Mouse (Mus musculus) left cerebral cortex, postnatal 25 days (tissue): ENCODE results near the gene Ppp4c. TPM values are rescaled to one million over a fixed set of nuclear protein-coding genes. Genes with fewer than 3 reads are reported as not detected.
A peak's percentile ranks its signal among the peaks of the same experiment; 100 is the strongest.
"Not testable (repeated sequence)": the region's sequence is repeated elsewhere in the genome, so short reads cannot be mapped to it uniquely, and the experiment has no call there.

Experiments used
- DNase-seq, 2 experiments: peaks; one replicate each; pipeline ENCODE4 v3.0.0; 2022; ENCODE audit warnings: low spot score in 2 of 2, mixed read lengths in 1 of 2
- intact Hi-C: fragments of 180-260 bp; cut with DNase I; formaldehyde crosslinking; loops from one replicate; pipeline ENCODE4 v1.15.1; 2025
- total RNA-seq, 2 experiments: library from RNA; stranded (reverse); gene quantifications; 2 replicates each; pipeline ENCODE4 v1.2.3; 2021

The Ppp4c gene
- total RNA-seq, 2 experiments from 2014 or later = 48.1 to 51.3 TPM

GRCm38 (mm10) chr7:126786142-126786541, 6.2 kb downstream of the Ppp4c start:
- intact Hi-C loops = no loop called here
- no peak for DNase-seq

GRCm38 (mm10) chr7:126785056-126785455, 7.2 kb downstream of the Ppp4c start:
- intact Hi-C loops = no loop called here
- DNase-seq = no peak

- intact Hi-C loops = no loop called here
- DNase-seq = no peak
Observed at GRCm38 (mm10) chr7:126784469-126784868, 7.8 kb downstream of the Ppp4c start.

DNA sequence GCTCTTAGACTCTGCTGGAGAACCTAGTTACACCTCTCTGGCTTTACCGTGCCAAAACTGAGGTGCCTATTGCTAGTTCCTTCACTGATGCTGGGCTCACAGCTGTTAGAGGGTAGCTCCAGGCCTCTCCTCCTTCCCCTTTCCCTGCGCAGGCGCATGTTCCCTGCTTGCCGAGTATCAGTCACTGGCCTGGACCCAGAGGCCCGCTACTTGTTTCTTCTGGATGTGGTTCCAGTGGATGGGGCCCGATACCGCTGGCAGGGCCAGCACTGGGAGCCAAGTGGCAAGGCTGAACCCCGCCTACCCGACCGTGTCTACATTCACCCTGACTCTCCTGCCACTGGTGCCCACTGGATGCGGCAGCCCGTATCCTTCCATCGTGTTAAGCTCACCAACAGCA, 9.6 kb downstream of the Ppp4c start:
- intact Hi-C loops = no loop called here
- no peak for DNase-seq

DNA sequence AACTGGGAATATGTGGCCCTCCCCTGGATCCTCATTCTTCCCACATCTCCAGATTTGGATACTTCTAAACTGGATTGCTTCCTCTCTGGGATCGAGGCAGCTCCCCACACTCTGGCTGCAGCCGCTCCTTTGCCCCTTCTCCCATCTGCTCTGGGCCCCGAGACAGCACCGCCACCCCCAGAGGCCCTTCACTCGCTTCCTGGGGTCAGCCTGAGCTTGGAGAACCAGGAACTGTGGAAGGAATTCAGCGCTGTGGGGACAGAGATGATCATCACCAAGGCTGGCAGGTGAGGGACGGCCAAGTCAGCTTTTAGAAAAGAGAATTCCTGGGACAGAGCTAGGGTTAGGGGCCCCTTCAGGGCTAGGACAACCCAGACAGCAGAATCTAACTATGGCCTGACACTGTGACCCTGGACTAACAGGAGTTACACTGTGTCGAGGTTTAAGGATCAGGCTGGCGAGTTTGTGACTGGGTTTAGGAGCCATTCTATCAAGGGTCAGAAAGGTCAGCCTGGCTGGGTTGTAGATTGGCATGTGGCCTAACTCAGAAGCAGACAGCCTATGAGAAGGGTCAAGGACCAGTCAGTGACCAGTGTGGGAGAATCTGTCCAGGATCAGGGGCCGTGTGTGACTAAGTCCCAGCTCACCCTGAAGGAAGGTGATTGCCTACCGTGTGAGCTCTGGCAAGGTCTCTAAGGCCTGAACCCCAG, 10.5 kb downstream of the Ppp4c start:
- no peak for DNase-seq
- intact Hi-C loops = no loop called here

DNA sequence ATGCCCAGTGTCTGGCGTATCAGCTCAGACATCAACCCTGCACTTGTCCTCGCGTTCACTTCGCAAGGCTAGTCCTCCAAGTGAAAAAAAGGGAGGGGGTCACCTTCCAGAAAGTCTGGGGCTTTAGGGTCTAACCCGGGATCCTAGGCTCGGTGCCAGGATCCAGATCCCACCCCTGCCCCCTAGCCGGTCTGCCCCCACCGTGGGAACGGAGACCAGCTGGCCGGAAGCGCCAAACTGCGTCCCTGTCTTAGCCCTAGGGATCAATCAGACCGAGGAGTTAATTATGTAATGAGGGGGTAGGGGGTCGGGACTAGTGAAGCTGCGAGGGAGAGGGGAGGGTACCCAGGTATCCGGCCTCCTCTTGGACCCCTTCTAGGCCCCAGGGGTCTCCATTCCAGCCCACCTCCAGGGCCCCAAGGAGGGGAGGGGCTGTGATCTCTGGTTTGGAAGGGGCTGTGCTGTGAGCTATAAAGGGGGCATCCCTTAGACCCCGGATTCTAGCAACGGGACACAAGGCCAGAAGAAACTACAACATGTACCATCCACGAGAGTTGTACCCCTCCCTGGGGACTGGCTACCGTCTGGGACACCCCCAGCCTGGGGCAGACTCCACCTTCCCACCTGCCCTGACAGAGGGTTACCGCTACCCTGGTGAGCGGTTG, 11.2 kb downstream of the Ppp4c start, which contains the start of gene Tbx6:
Gene Tbx6 (plus strand): TSS at position 513 of the 665 bp plus-strand sequence.
- no peak for DNase-seq
- intact Hi-C loops = no loop called here

GRCm38 (mm10) chr7:126779983-126780970, 12.0 kb downstream of the Ppp4c start:
- intact Hi-C loops = loop anchor here (5.0 to 10.0 kb wide), 2 partner anchors 78 to 215 kb away; partner anchors contain the start of gene Eif3c
- peak; percentile 86 to 90 for DNase-seq

DNA sequence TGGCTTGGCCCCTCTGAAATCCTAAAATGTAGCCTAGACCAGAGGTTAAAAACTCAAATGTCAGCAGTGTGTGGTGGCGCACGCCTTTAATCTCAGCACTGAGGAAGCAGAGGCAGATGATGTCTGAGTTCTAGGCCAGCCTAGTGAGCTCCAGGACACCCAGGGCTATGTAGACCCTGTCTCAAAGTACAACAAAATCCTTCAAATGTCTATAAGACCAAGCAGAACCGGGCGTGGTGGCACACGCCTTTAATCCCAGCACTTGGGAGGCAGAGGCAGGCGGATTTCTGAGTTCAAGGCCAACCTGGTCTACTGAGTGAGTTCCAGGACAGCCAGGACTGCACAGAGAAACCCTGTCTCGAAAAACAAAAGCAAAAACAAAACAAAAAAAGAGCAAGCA, 13.2 kb downstream of the Ppp4c start:
- not testable (repeated sequence) for DNase-seq
- intact Hi-C loops = loop anchor here (5.0 to 10.0 kb wide), 2 partner anchors 77 to 214 kb away; partner anchors contain the start of gene Eif3c

- intact Hi-C loops = loop anchor here (5.0 to 10.0 kb wide), 2 partner anchors 76 to 213 kb away; partner anchors contain the start of gene Eif3c
Observed at GRCm38 (mm10) chr7:126778147-126778546, 14.1 kb downstream of the Ppp4c start.

DNA sequence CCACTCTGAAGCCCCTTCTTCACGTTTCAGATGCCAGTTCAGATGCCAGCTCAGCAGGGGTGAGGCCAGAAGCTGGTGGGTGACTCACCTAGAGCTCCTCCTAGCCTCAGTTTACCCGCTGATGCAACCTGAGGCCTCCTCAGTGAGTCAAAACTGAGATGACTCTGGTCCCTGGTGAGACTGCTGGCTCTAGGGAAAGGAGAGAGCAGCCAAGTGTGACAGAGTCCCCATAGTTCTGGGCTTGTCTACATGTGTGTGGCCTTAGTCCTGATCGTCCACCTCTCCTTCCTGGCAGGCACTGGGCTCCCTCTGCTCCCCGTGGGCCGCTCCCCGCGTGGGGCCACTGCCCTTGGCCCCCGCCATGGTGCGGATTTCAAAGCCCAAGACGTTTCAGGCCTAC, 14.8 kb downstream of the Ppp4c start:
- intact Hi-C loops = loop anchor here (2.0 to 10.0 kb wide), 4 partner anchors 15 to 213 kb away; partner anchors contain the start of gene Eif3c
- DNase-seq = no peak

More at GRCm38 (mm10) chr7:126778147-126778546, 14.1 kb downstream of the Ppp4c start:
- DNase-seq = no peak

- intact Hi-C loops = loop anchor here (2.0 to 10.0 kb wide), 4 partner anchors 14 to 212 kb away; partner anchors contain the start of gene Eif3c
- peak; percentile 95 to 97 for DNase-seq
Observed at GRCm38 (mm10) chr7:126776598-126777057, 15.7 kb downstream of the Ppp4c start, which contains the start of gene Ypel3. Ypel3 (plus strand) TSS chr7:126776955.

GRCm38 (mm10) chr7:126775978-126776234, 16.4 kb downstream of the Ppp4c start:
- no peak for DNase-seq
- intact Hi-C loops = loop anchor here (2.0 to 10.0 kb wide), 4 partner anchors 13 to 211 kb away; partner anchors contain the start of gene Eif3c

- intact Hi-C loops = loop anchor here (5.0 to 10.0 kb wide), 2 partner anchors 73 to 211 kb away; partner anchors contain the start of gene Eif3c
- no peak for DNase-seq
Observed at GRCm38 (mm10) chr7:126775185-126775977, 16.9 kb downstream of the Ppp4c start.

- intact Hi-C loops = loop anchor here (10.0 kb wide), 1 partner anchor 210 kb away; the partner anchor contains the start of gene Eif3c
- DNase-seq = no peak
Observed at GRCm38 (mm10) chr7:126774463-126774862, 17.8 kb downstream of the Ppp4c start.

DNA sequence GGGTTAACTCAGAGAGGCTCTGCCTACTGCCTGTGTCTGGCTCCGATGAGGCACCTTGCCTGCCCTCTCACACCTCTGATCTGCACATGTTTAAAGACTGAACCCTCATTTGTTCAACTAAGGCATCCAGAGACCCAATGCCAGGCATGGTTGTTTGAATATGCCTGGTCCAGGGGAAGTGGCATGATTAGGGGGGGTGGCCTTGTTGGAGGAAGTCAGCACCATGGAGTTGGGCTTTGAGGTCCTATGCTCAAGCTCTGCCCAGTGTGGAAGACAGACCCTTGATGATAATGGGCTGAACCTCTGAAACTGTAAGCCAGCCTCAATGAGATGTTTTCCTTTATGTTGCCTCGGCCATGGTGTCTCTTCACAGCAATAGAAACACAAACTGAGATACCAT, 18.9 kb downstream of the Ppp4c start:
- intact Hi-C loops = loop anchor here (10.0 kb wide), 1 partner anchor 209 kb away; the partner anchor contains the start of gene Eif3c
- DNase-seq = no peak

GRCm38 (mm10) chr7:126770784-126771183, 21.5 kb downstream of the Ppp4c start:
- DNase-seq = no peak
- intact Hi-C loops = loop anchor here (10.0 kb wide), 1 partner anchor 206 kb away; the partner anchor contains the start of gene Eif3c

DNA sequence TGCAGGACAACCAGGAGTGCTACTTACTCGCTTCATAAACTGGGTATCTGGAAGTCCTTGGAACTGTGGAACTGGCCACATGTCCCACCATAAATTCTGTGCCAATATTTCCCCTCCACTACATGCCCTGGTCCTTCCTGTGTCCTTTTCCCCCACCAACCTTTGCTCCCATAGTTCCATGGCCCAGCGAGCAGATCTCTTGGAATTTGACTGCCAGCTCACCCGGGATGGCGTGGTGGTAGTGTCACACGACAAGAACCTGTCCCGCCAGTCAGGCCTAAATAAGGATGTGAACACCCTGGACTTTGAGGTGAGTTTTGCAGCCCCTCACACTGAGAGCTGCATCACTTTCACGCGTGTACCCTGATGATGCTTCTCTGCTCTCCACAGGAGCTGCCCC, 25.3 kb downstream of the Ppp4c start:
- intact Hi-C loops = no loop called here
- DNase-seq = no peak

GRCm38 (mm10) chr7:126766201-126766600, 26.1 kb downstream of the Ppp4c start, which contains the start of gene Gdpd3:
Gdpd3 (plus strand) TSS chr7:126766334.
- DNase-seq = no peak
- intact Hi-C loops = no loop called here
